In genomic region chr4:106704416-106704815, GRCm38 (mm10) we compare ENCODE assay signal across 9 mouse cellular contexts. TPM values are rescaled to one million over a fixed set of nuclear protein-coding genes. Genes with fewer than 3 reads are reported as not detected.
DNase-seq lines count a peak whose midpoint lies in the region; ATAC-seq lines count a peak whose summit lies in the region.
"Had no signal": no experiment of that assay in that cellular context is flagged by ENCODE, and none has a peak within 500 bp of the region (broad histone marks: within the 10 kb centered on the region; RNA-seq: fewer than 3 reads in every experiment).

No protein-coding gene starts in this region.

- H3K4me1 ChIP-seq in kidney, embryonic 15.5 days, result peaks cover 25% of the 10 kb centered on the region

- ATAC-seq in kidney, embryonic 15.5 days (replicated peaks; ENCODE audit: low FRiP score), result no peak

- H3K27me3 ChIP-seq in kidney, embryonic 15.5 days, result peaks cover 3% of the 10 kb centered on the region; the same call in 1 of the 2 replicates

- 60% methylated on average over 11 of the region's 11 CpGs for WGBS in kidney, embryonic 15.5 days

- H3K4me2 ChIP-seq in kidney, embryonic 15.5 days, result no peak overlapping the region

- DNase-seq in kidney, adult 18-20 months, result peak; percentile 32
- peak; percentile 49 to 62 for DNase-seq in frontal cortex, postnatal 14 days (ENCODE audit: low spot score in 2 of 2)
- peak; percentile 77 for DNase-seq in layer of hippocampus, adult 9-11 months
- peak; percentile 59 for DNase-seq in right cerebral cortex, postnatal 14 days
- DNase-seq in natural killer cell, adult 2 months (ENCODE audit: low spot score in 2 of 2), result no peak
- no peak for DNase-seq in lung, postnatal 4 days
- no peak for DNase-seq in B cell, adult 2 months

- H3K36me3 ChIP-seq in kidney, embryonic 15.5 days, result no peaks in the 10 kb centered on the region

- H3K9ac ChIP-seq in kidney, embryonic 15.5 days, result no peak overlapping the region

- H3K27ac ChIP-seq in kidney, embryonic 15.5 days, result no peak overlapping the region

- no peak overlapping the region for H3K4me3 ChIP-seq in kidney, embryonic 15.5 days (replicated peaks)
- H3K4me3 ChIP-seq: myocyte had no signal

- no peaks in the 10 kb centered on the region for H3K9me3 ChIP-seq in kidney, embryonic 15.5 days (replicated peaks)

RNA-seq across cellular contexts. Expression of gene Ttc4, which starts 25.7 kb away (rescaled TPM):
- polyA plus RNA-seq in kidney, embryonic 15.5 days (2015; fragmentation: Nextera tagmentation; extraction: Ambion mirVana), result 98.1 and 104 TPM in 2 replicates

RNA-seq across cellular contexts. Expression of gene Mroh7, which starts 26.3 kb away (rescaled TPM):
- 0.52 and 0.57 TPM in 2 replicates for polyA plus RNA-seq in kidney, embryonic 15.5 days (2015; fragmentation: Nextera tagmentation; extraction: Ambion mirVana)
- polyA plus RNA-seq: myocyte had no signal

RNA-seq across cellular contexts. Expression of gene Fam151a, which starts 29.3 kb away (rescaled TPM):
- polyA plus RNA-seq in kidney, embryonic 15.5 days (2015; fragmentation: Nextera tagmentation; extraction: Ambion mirVana), result 5.3 and 5.7 TPM in 2 replicates
- polyA plus RNA-seq: myocyte had no signal

RNA-seq across cellular contexts. Expression of gene Pars2, which starts 53.5 kb away (rescaled TPM):
- polyA plus RNA-seq in kidney, embryonic 15.5 days (2015; fragmentation: Nextera tagmentation; extraction: Ambion mirVana), result 13.4 and 14.8 TPM in 2 replicates

Comparison
In these comparisons a context has a peak if more than half of its experiments do, and no peak if none do; other contexts are left out.
1. DNase-seq: peak in kidney, adult 18-20 months (single experiment), frontal cortex, postnatal 14 days (2 of 2), layer of hippocampus, adult 9-11 months (single experiment) and right cerebral cortex, postnatal 14 days (single experiment); none in natural killer cell, adult 2 months (0 of 2), lung, postnatal 4 days (0 of 2) and B cell, adult 2 months (0 of 2).